Mouse (Mus musculus): ENCODE measurements around the gene Cdc42bpb.

DNA sequence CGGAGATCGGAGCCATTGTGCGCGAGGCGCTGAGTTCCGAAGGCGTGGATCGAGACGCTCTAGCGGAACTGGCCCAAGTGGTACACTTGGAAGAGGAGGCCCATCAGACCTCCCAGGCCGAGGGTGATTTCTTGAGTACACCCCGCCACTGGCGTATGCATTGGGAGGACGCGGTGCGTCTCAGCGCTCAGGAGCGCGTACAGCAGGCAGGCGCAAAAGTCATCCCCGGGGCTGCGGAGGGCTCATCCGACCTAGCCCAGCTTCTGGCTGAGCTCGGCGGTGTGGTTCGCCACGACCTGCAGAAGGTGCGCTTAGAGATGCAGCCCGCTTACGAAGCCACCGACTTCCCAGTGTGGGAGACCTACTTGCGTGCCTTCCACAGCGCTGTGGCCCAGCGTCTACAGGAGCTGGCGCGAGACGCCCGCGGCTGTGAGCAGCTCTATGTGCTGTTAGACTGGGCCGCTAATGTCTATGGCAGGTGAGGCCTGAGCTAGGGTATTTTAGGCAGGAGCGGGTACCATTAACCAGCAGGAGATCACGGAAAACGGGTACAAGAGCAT lies 46.1 kb upstream of the Cdc42bpb start:
- no peak for TF ChIP-seq CTCF (IDR thresholded peaks at IDR 0.05; ENCODE audit: low read depth)
- TF ChIP-seq EP300 (IDR thresholded peaks at IDR 0.05; ENCODE audit: low read depth): no peak
